Mouse (Mus musculus): ENCODE results near the gene Edf1. TPM values are rescaled to one million over a fixed set of nuclear protein-coding genes. Genes with fewer than 3 reads are reported as not detected.

The Edf1 gene
- polyA plus RNA-seq (2012; fragmentation: generic; extraction: Trizol), result 513 TPM

GRCm38 (mm10) chr2:25557221-25557963 lies at the start of gene Edf1:
Gene Edf1, plus strand, starts transcription at chr2:25557847.
- Histone ChIP-seq H3ac (ENCODE audit: control insufficient read depth, insufficient read length) (peak within 1 kb of the TSS; percentile 29), H3K27me3 (ENCODE audit: control insufficient read depth, insufficient read depth, insufficient read length) (no peaks in the 10 kb centered on the region), H3K79me2 (ENCODE audit: control insufficient read depth, insufficient read depth) (peaks cover 33% of the 10 kb centered on the region), H3K4me3 (peak within 1 kb of the TSS; percentile 80), H3K4me2 (ENCODE audit: low read depth) (peak within 1 kb of the TSS; percentile 93), H3K36me3 (ENCODE audit: control insufficient read depth, insufficient read depth) (peaks cover 16% of the 10 kb centered on the region)
- TF ChIP-seq MYOG (IDR thresholded peaks at IDR 0.05; ENCODE audit: control insufficient read depth in 1 of 3, insufficient read depth in 1 of 3, insufficient read length in 2 of 3, low read depth in 2 of 3) (peak in 2 of 3 experiments; percentile 74 to 84), TCF12 (IDR thresholded peaks at IDR 0.05; ENCODE audit: insufficient read depth, poor library complexity, severe bottlenecking) (no peak), USF1 (IDR thresholded peaks at IDR 0.05; ENCODE audit: low read depth) (no peak), POLR2AphosphoS2 (IDR thresholded peaks at IDR 0.05; ENCODE audit: insufficient read length, low read depth) (peak; percentile 77), CEBPB (IDR thresholded peaks at IDR 0.05; ENCODE audit: insufficient read depth, poor library complexity, severe bottlenecking) (no peak), MYOD1 (IDR thresholded peaks at IDR 0.05; ENCODE audit: control insufficient read depth in 1 of 3, insufficient read length in 2 of 3, low read depth in 2 of 3) (peak in 2 of 3 experiments; percentile 61 to 82), POLR2A (IDR thresholded peaks at IDR 0.05; ENCODE audit: insufficient read length, low read depth) (peak; percentile 91)

- Histone ChIP-seq H3K4me3 (no peak overlapping the region), H3K36me3 (ENCODE audit: control insufficient read depth, insufficient read depth) (peaks cover 3% of the 10 kb centered on the region), H3ac (ENCODE audit: control insufficient read depth, insufficient read length) (no peak overlapping the region), H3K4me2 (ENCODE audit: low read depth) (no peak overlapping the region), H3K79me2 (ENCODE audit: control insufficient read depth, insufficient read depth) (no peaks in the 10 kb centered on the region), H3K27me3 (ENCODE audit: control insufficient read depth, insufficient read depth, insufficient read length) (no peaks in the 10 kb centered on the region)
- TF ChIP-seq USF1 (IDR thresholded peaks at IDR 0.05; ENCODE audit: low read depth) (no peak), MYOD1 (IDR thresholded peaks at IDR 0.05; ENCODE audit: control insufficient read depth in 1 of 3, insufficient read length in 2 of 3, low read depth in 2 of 3) (no peak), E2F4 (IDR thresholded peaks at IDR 0.05; ENCODE audit: insufficient read depth) (no peak), MAX (IDR thresholded peaks at IDR 0.05; ENCODE audit: low read depth) (no peak), CEBPB (IDR thresholded peaks at IDR 0.05; ENCODE audit: insufficient read depth, poor library complexity, severe bottlenecking) (no peak), MYOG (IDR thresholded peaks at IDR 0.05; ENCODE audit: control insufficient read depth in 1 of 3, insufficient read depth in 1 of 3, insufficient read length in 2 of 3, low read depth in 2 of 3) (no peak), TCF3 (IDR thresholded peaks at IDR 0.05; ENCODE audit: insufficient read length, low read depth) (no peak), REST (IDR thresholded peaks at IDR 0.05; ENCODE audit: insufficient read depth, insufficient read length) (no peak), POLR2AphosphoS2 (IDR thresholded peaks at IDR 0.05; ENCODE audit: insufficient read length, low read depth) (no peak), TCF12 (IDR thresholded peaks at IDR 0.05; ENCODE audit: insufficient read depth, poor library complexity, severe bottlenecking) (no peak), POLR2A (IDR thresholded peaks at IDR 0.05; ENCODE audit: insufficient read length, low read depth) (no peak), SRF (IDR thresholded peaks at IDR 0.05; ENCODE audit: control insufficient read depth, insufficient read length, low read depth) (no peak)
These were observed 47.7 kb upstream of the Edf1 start for GRCm38 (mm10) chr2:25509912-25510311.

- H3ac ChIP-seq (ENCODE audit: control insufficient read depth, insufficient read length), result no peak overlapping the region
These were observed 30.9 kb upstream of the Edf1 start for GRCm38 (mm10) chr2:25526510-25527302.

GRCm38 (mm10) chr2:25533707-25534106 lies 23.9 kb upstream of the Edf1 start:
- no peaks in the 10 kb centered on the region for H3K27me3 ChIP-seq (ENCODE audit: control insufficient read depth, insufficient read depth, insufficient read length)
- peak; percentile 26 for TF ChIP-seq TCF12 (IDR thresholded peaks at IDR 0.05; ENCODE audit: insufficient read depth, poor library complexity, severe bottlenecking)
- TF ChIP-seq SRF (IDR thresholded peaks at IDR 0.05; ENCODE audit: control insufficient read depth, insufficient read length, low read depth), result no peak
- TF ChIP-seq TCF3 (IDR thresholded peaks at IDR 0.05; ENCODE audit: insufficient read length, low read depth), result peak; percentile 70
- peak; percentile 50 to 89 (median 88) for TF ChIP-seq MYOD1 (IDR thresholded peaks at IDR 0.05; ENCODE audit: control insufficient read depth in 1 of 3, insufficient read length in 2 of 3, low read depth in 2 of 3)
- peak; percentile 75 to 95 (median 81) for TF ChIP-seq MYOG (IDR thresholded peaks at IDR 0.05; ENCODE audit: control insufficient read depth in 1 of 3, insufficient read depth in 1 of 3, insufficient read length in 2 of 3, low read depth in 2 of 3)
- no peak overlapping the region for H3K4me3 ChIP-seq
- H3K36me3 ChIP-seq (ENCODE audit: control insufficient read depth, insufficient read depth), result peaks cover 63% of the 10 kb centered on the region
- H3K79me2 ChIP-seq (ENCODE audit: control insufficient read depth, insufficient read depth), result peaks cover 43% of the 10 kb centered on the region
- peak overlapping the region; percentile 58 for H3K4me2 ChIP-seq (ENCODE audit: low read depth)
- H3ac ChIP-seq (ENCODE audit: control insufficient read depth, insufficient read length), result no peak overlapping the region

More at GRCm38 (mm10) chr2:25526510-25527302, 30.9 kb upstream of the Edf1 start:
- Histone ChIP-seq H3K36me3 (ENCODE audit: control insufficient read depth, insufficient read depth) (peaks cover 66% of the 10 kb centered on the region), H3K4me3 (no peak overlapping the region), H3K4me2 (ENCODE audit: low read depth) (no peak overlapping the region), H3K79me2 (ENCODE audit: control insufficient read depth, insufficient read depth) (peaks cover 6% of the 10 kb centered on the region), H3K27me3 (ENCODE audit: control insufficient read depth, insufficient read depth, insufficient read length) (no peaks in the 10 kb centered on the region)
- no peak for TF ChIP-seq TCF3 (IDR thresholded peaks at IDR 0.05; ENCODE audit: insufficient read length, low read depth)
- no peak for TF ChIP-seq POLR2AphosphoS2 (IDR thresholded peaks at IDR 0.05; ENCODE audit: insufficient read length, low read depth)
- TF ChIP-seq MYOD1 (IDR thresholded peaks at IDR 0.05; ENCODE audit: control insufficient read depth in 1 of 3, insufficient read length in 2 of 3, low read depth in 2 of 3), result no peak
- no peak for TF ChIP-seq CEBPB (IDR thresholded peaks at IDR 0.05; ENCODE audit: insufficient read depth, poor library complexity, severe bottlenecking)
- TF ChIP-seq SRF (IDR thresholded peaks at IDR 0.05; ENCODE audit: control insufficient read depth, insufficient read length, low read depth), result no peak
- no peak for TF ChIP-seq MAX (IDR thresholded peaks at IDR 0.05; ENCODE audit: low read depth)
- no peak for TF ChIP-seq USF1 (IDR thresholded peaks at IDR 0.05; ENCODE audit: low read depth)
- TF ChIP-seq REST (IDR thresholded peaks at IDR 0.05; ENCODE audit: insufficient read depth, insufficient read length), result no peak
- no peak for TF ChIP-seq TCF12 (IDR thresholded peaks at IDR 0.05; ENCODE audit: insufficient read depth, poor library complexity, severe bottlenecking)

Data from myocyte (in vitro differentiated cells).